In genomic region chr13:54650461-54650860, GRCm38 (mm10) we compare ENCODE assay signal across 32 mouse cellular contexts. TPM values are rescaled to one million over a fixed set of nuclear protein-coding genes. Genes with fewer than 3 reads are reported as not detected.
DNase-seq lines count a peak whose midpoint lies in the region; ATAC-seq and TF ChIP-seq lines count a peak whose summit lies in the region.
"Had no signal": no experiment of that assay in that cellular context is flagged by ENCODE, and none has a peak within 500 bp of the region (broad histone marks: within the 10 kb centered on the region; RNA-seq: fewer than 3 reads in every experiment).

No protein-coding gene starts in this region.

- H3K9ac ChIP-seq in kidney, embryonic 14.5 days (ENCODE audit: low read depth, low read length), result no peak overlapping the region
- no peak overlapping the region for H3K9ac ChIP-seq in kidney, embryonic 16.5 days (replicated peaks; ENCODE audit: low read length)
- H3K9ac ChIP-seq: embryonic facial prominence, embryonic 13.5 days; embryonic facial prominence, embryonic 15.5 days; forebrain, embryonic 12.5 days had no signal

- H3K4me1 ChIP-seq in kidney, adult 2 months (ENCODE audit: control insufficient read depth, insufficient read depth, low read length), result no peaks in the 10 kb centered on the region; the same call in 1 of the 2 replicates
- no peaks in the 10 kb centered on the region for H3K4me1 ChIP-seq in kidney, embryonic 14.5 days (ENCODE audit: control insufficient read depth, insufficient read depth, low read length)
- H3K4me1 ChIP-seq in kidney, embryonic 16.5 days (ENCODE audit: insufficient read depth, low read length), result no peaks in the 10 kb centered on the region
- H3K4me1 ChIP-seq: embryonic facial prominence, embryonic 13.5 days; embryonic facial prominence, embryonic 15.5 days; forebrain, embryonic 10.5 days; forebrain, embryonic 12.5 days had no signal

- H3K27me3 ChIP-seq in kidney, adult 2 months (replicated peaks; ENCODE audit: control insufficient read depth, insufficient read depth, low read length), result no peaks in the 10 kb centered on the region
- no peaks in the 10 kb centered on the region for H3K27me3 ChIP-seq in kidney, embryonic 14.5 days (ENCODE audit: control insufficient read depth, insufficient read depth, low read length)
- H3K27me3 ChIP-seq in kidney, embryonic 16.5 days (ENCODE audit: insufficient read depth, low read length), result no peaks in the 10 kb centered on the region
- H3K27me3 ChIP-seq: CH12.LX; embryonic facial prominence, embryonic 13.5 days; embryonic facial prominence, embryonic 15.5 days; forebrain, embryonic 12.5 days; Patski had no signal

- 73% methylated on average over 3 of the region's 3 CpGs for WGBS in kidney, adult 2 months
- 95% methylated on average over 3 of the region's 3 CpGs for WGBS in kidney, embryonic 14.5 days
- 97% methylated on average over 3 of the region's 3 CpGs for WGBS in kidney, embryonic 16.5 days

- H3K36me3 ChIP-seq in kidney, adult 2 months (ENCODE audit: control insufficient read depth, insufficient read depth, low read length), result peaks cover 5% of the 10 kb centered on the region
- H3K36me3 ChIP-seq in kidney, embryonic 14.5 days (ENCODE audit: control insufficient read depth, insufficient read depth, low read length), result peaks cover 99% of the 10 kb centered on the region
- peaks cover 81% of the 10 kb centered on the region for H3K36me3 ChIP-seq in kidney, embryonic 16.5 days (ENCODE audit: insufficient read depth, low read length)

- intact Hi-C loops in left cerebral cortex, postnatal 14 days (cut with DNase I), result no loop called here

- TF ChIP-seq POLR2A in kidney, adult 2 months (IDR thresholded peaks at IDR 0.05; ENCODE audit: low read depth, low read length), result no peak

- no peak for TF ChIP-seq CTCF in kidney, adult 2 months (conservative IDR thresholded peaks at IDR 0.05; ENCODE audit: insufficient read depth, insufficient read length, low read depth, low read length)

- H3K4me3 ChIP-seq in kidney, adult 2 months (ENCODE audit: insufficient read depth, low read depth, low read length), result no peak overlapping the region
- no peak overlapping the region for H3K4me3 ChIP-seq in kidney, embryonic 14.5 days (ENCODE audit: low read length)
- H3K4me3 ChIP-seq in kidney, embryonic 16.5 days (ENCODE audit: low read length), result no peak overlapping the region
- H3K4me3 ChIP-seq: embryonic facial prominence, embryonic 13.5 days; embryonic facial prominence, embryonic 15.5 days; erythroblast, embryonic 14.5 days; forebrain, embryonic 10.5 days; forebrain, embryonic 12.5 days had no signal

- H3K4me2 ChIP-seq in kidney, embryonic 14.5 days (replicated peaks; ENCODE audit: low read depth, low read length), result no peak overlapping the region
- H3K4me2 ChIP-seq in kidney, embryonic 16.5 days (replicated peaks; ENCODE audit: low read depth, low read length), result no peak overlapping the region
- H3K4me2 ChIP-seq: embryonic facial prominence, embryonic 13.5 days; embryonic facial prominence, embryonic 15.5 days; forebrain, embryonic 12.5 days had no signal

- no peak for DNase-seq in frontal cortex, postnatal 10 days (ENCODE audit: low spot score in 2 of 2)
- peak; percentile 65 for DNase-seq in kidney, adult 2 months
- DNase-seq in kidney, adult 9 months, result peak; percentile 52
- DNase-seq in brain, adult 2 months (ENCODE audit: low read depth, low spot score), result peak; percentile 26
- no peak for DNase-seq in left cerebral cortex, postnatal 14 days (ENCODE audit: low spot score in 2 of 2)
- DNase-seq: adrenal gland, adult 8-10 months; adrenal gland, postnatal 14 days; adrenal gland, postnatal 36 days; B cell, adult 2 months; cerebellum, adult 11 months; cerebellum, adult 18-20 months; cerebellum, adult 8-10 months; cerebellum, adult 9-11 months; cerebellum, postnatal 14 days; cerebellum, postnatal 36 days; embryo, embryonic 11 days had no signal

- ATAC-seq in frontal cortex, adult (ENCODE audit: low TSS enrichment), result peak; percentile 55; the same call in 1 of the 2 replicates
- ATAC-seq in kidney, embryonic 14.5 days (ENCODE audit: low FRiP score, low TSS enrichment), result no peak
- ATAC-seq in kidney, embryonic 16.5 days (ENCODE audit: low FRiP score, low TSS enrichment), result no peak
- ATAC-seq: activated CD4-positive, CD25-positive, alpha-beta regulatory T cell, adult 4 months; CD4-positive, CD25-positive, alpha-beta regulatory T cell, adult 4 months; forebrain, embryonic 14.5 days; Patski had no signal

- no peak overlapping the region for H3K27ac ChIP-seq in kidney, adult 2 months (ENCODE audit: insufficient read depth, low read depth, low read length)
- H3K27ac ChIP-seq in kidney, embryonic 14.5 days (ENCODE audit: low read depth, low read length), result no peak overlapping the region
- no peak overlapping the region for H3K27ac ChIP-seq in kidney, embryonic 16.5 days (ENCODE audit: low read length)
- H3K27ac ChIP-seq: embryonic facial prominence, embryonic 13.5 days; embryonic facial prominence, embryonic 15.5 days; forebrain, embryonic 10.5 days; forebrain, embryonic 12.5 days had no signal

- H3K9me3 ChIP-seq in kidney, embryonic 14.5 days (ENCODE audit: control insufficient read depth, low read length), result no peaks in the 10 kb centered on the region
- H3K9me3 ChIP-seq in kidney, embryonic 16.5 days (ENCODE audit: low read length), result no peaks in the 10 kb centered on the region
- H3K9me3 ChIP-seq: embryonic facial prominence, embryonic 13.5 days; embryonic facial prominence, embryonic 15.5 days; forebrain, embryonic 10.5 days; forebrain, embryonic 12.5 days; G1E had no signal

RNA-seq across cellular contexts. Expression of gene Faf2, which starts 28.9 kb away (rescaled TPM):
- 26.3 and 27.9 TPM in 2 replicates for polyA plus RNA-seq in kidney, adult 2 months (2012; rRNA removed)
- polyA plus RNA-seq in kidney, embryonic 14.5 days (2014; fragmentation: Nextera tagmentation; extraction: Ambion mirVana), result 87.5 and 126 TPM in 2 replicates
- 76.0 and 83.6 TPM in 2 replicates for polyA plus RNA-seq in kidney, embryonic 16.5 days (2015; fragmentation: Nextera tagmentation; extraction: Ambion mirVana)
- total RNA-seq in left cerebral cortex, postnatal 14 days (2021), result 10 to 100 TPM; 47.4 to 57.3 TPM

RNA-seq across cellular contexts. Expression of gene Cltb, which starts 39.3 kb away (rescaled TPM):
- polyA plus RNA-seq in kidney, adult 2 months (2012; rRNA removed), result 102 and 119 TPM in 2 replicates
- 36.3 TPM in 2 replicates for polyA plus RNA-seq in kidney, embryonic 14.5 days (2014; fragmentation: Nextera tagmentation; extraction: Ambion mirVana)
- polyA plus RNA-seq in kidney, embryonic 16.5 days (2015; fragmentation: Nextera tagmentation; extraction: Ambion mirVana), result 45.2 and 47.1 TPM in 2 replicates
- total RNA-seq in left cerebral cortex, postnatal 14 days (2021), result 100 to 1,000 TPM; 331 to 351 TPM

RNA-seq across cellular contexts. Expression of gene Rnf44, which starts 43.2 kb away (rescaled TPM):
- 191 and 192 TPM in 2 replicates for polyA plus RNA-seq in kidney, adult 2 months (2012; rRNA removed)
- polyA plus RNA-seq in kidney, embryonic 14.5 days (2014; fragmentation: Nextera tagmentation; extraction: Ambion mirVana), result 74.0 and 92.7 TPM in 2 replicates
- polyA plus RNA-seq in kidney, embryonic 16.5 days (2015; fragmentation: Nextera tagmentation; extraction: Ambion mirVana), result 71.3 and 77.5 TPM in 2 replicates
- total RNA-seq in left cerebral cortex, postnatal 14 days (2021), result 100 to 1,000 TPM; 138 to 149 TPM

RNA-seq across cellular contexts. Expression of gene Cdhr2, which starts 50.8 kb away (rescaled TPM):
- polyA plus RNA-seq in kidney, adult 2 months (2012; rRNA removed), result 31.3 and 37.9 TPM in 2 replicates
- polyA plus RNA-seq in kidney, embryonic 14.5 days (2014; fragmentation: Nextera tagmentation; extraction: Ambion mirVana), result 1.2 and 1.9 TPM in 2 replicates
- 8.6 TPM in 2 replicates for polyA plus RNA-seq in kidney, embryonic 16.5 days (2015; fragmentation: Nextera tagmentation; extraction: Ambion mirVana)
- total RNA-seq in left cerebral cortex, postnatal 14 days (2021), result under 1 TPM; 0.24 to 0.36 TPM
- total RNA-seq: adrenal gland, adult 8-10 months; adrenal gland, postnatal 36 days; CH12.LX; common myeloid progenitor, adult 5-6 weeks; G1E had no signal
- polyA plus RNA-seq: CD4-positive, CD25-positive, alpha-beta regulatory T cell, adult 4 months; embryonic facial prominence, embryonic 11.5 days; embryonic facial prominence, embryonic 13.5 days; embryonic facial prominence, embryonic 15.5 days; erythroblast, embryonic 14.5 days; forebrain, embryonic 12.5 days; G1E; Patski had no signal

Comparison
In these comparisons a context has a peak if more than half of its experiments do, and no peak if none do; other contexts are left out.
1. DNase-seq: peak in kidney, adult 2 months (single experiment), kidney, adult 9 months (single experiment) and brain, adult 2 months (single experiment); none in frontal cortex, postnatal 10 days (0 of 2) and left cerebral cortex, postnatal 14 days (0 of 2).